Mouse (Mus musculus): ENCODE data around the gene Col12a1. TPM values are rescaled to one million over a fixed set of nuclear protein-coding genes. Genes with fewer than 3 reads are reported as not detected.

The Col12a1 gene
- polyA plus RNA-seq (2015; fragmentation: Nextera tagmentation; extraction: Ambion mirVana): 15.0 and 17.9 TPM in 2 replicates

GRCm38 (mm10) chr9:79718481-79719370 is at the start of gene Col12a1:
Gene Col12a1, minus strand, starts transcription at chr9:79718831.
- peak within 1 kb of the TSS; percentile 87 for H3K4me2 ChIP-seq
- H3K36me3 ChIP-seq: no peaks in the 10 kb centered on the region
- H3K9ac ChIP-seq: peak within 1 kb of the TSS; percentile 61
- peak within 1 kb of the TSS; percentile 59 for H3K4me3 ChIP-seq
- under 1% methylated on average over 64 of the region's 64 CpGs for WGBS
- no peaks in the 10 kb centered on the region for H3K9me3 ChIP-seq (replicated peaks)
- ATAC-seq (replicated peaks; ENCODE audit: insufficient number of reproducible peaks, insufficient read depth, low FRiP score, low read depth): peak; percentile 71
- H3K27ac ChIP-seq: peak within 1 kb of the TSS; percentile 59
- peaks cover 14% of the 10 kb centered on the region for H3K27me3 ChIP-seq
- H3K4me1 ChIP-seq (replicated peaks): peaks cover 45% of the 10 kb centered on the region

GRCm38 (mm10) chr9:79766991-79767545 is 48.4 kb upstream of the Col12a1 start:
- Histone ChIP-seq H3K36me3 (peaks cover 4% of the 10 kb centered on the region), H3K9ac (no peak overlapping the region), H3K27me3 (no peaks in the 10 kb centered on the region), H3K4me3 (no peak overlapping the region), H3K9me3 (replicated peaks) (no peaks in the 10 kb centered on the region), H3K27ac (no peak overlapping the region), H3K4me2 (no peak overlapping the region), H3K4me1 (replicated peaks) (no peaks in the 10 kb centered on the region)
- 85% methylated on average over 5 of the region's 5 CpGs for WGBS
- no peak for ATAC-seq (replicated peaks; ENCODE audit: insufficient number of reproducible peaks, insufficient read depth, low FRiP score, low read depth)

GRCm38 (mm10) chr9:79765329-79765728 is 46.7 kb upstream of the Col12a1 start:
- no peak for ATAC-seq (replicated peaks; ENCODE audit: insufficient number of reproducible peaks, insufficient read depth, low FRiP score, low read depth)
- Histone ChIP-seq H3K9me3 (replicated peaks) (no peaks in the 10 kb centered on the region), H3K36me3 (no peaks in the 10 kb centered on the region; the same call in none of the 2 replicates), H3K27me3 (no peaks in the 10 kb centered on the region), H3K27ac (no peak overlapping the region), H3K4me2 (no peak overlapping the region), H3K9ac (no peak overlapping the region), H3K4me1 (replicated peaks) (0 out of 2 replicates have a peak, but pooled peaks cover 2% of the 10 kb centered on the region), H3K4me3 (no peak overlapping the region)
- whole genome bisulfite sequencing: 80% methylated on average over 4 of the region's 4 CpGs

- peaks cover 15% of the 10 kb centered on the region for H3K4me1 ChIP-seq (replicated peaks)
- WGBS: 73% methylated on average over 6 of the region's 6 CpGs
- peaks cover 3% of the 10 kb centered on the region for H3K36me3 ChIP-seq
- no peaks in the 10 kb centered on the region for H3K9me3 ChIP-seq (replicated peaks)
- no peaks in the 10 kb centered on the region for H3K27me3 ChIP-seq
- no peak overlapping the region for H3K4me2 ChIP-seq
- no peak overlapping the region for H3K27ac ChIP-seq
- H3K9ac ChIP-seq: no peak overlapping the region
- no peak for ATAC-seq (replicated peaks; ENCODE audit: insufficient number of reproducible peaks, insufficient read depth, low FRiP score, low read depth)
- H3K4me3 ChIP-seq: no peak overlapping the region
These were observed 43.9 kb upstream of the Col12a1 start for GRCm38 (mm10) chr9:79762519-79762918.

- H3K27ac ChIP-seq: peak overlapping the region; percentile 85
- peak overlapping the region; percentile 77 for H3K4me3 ChIP-seq
- H3K36me3 ChIP-seq: peaks cover 23% of the 10 kb centered on the region
- no peaks in the 10 kb centered on the region for H3K9me3 ChIP-seq (replicated peaks)
- H3K9ac ChIP-seq: peak overlapping the region; percentile 57
- WGBS: 8% methylated on average over 14 of the region's 14 CpGs
- peaks cover 19% of the 10 kb centered on the region for H3K4me1 ChIP-seq (replicated peaks)
- peak overlapping the region; percentile 71 for H3K4me2 ChIP-seq
- no peaks in the 10 kb centered on the region for H3K27me3 ChIP-seq
- ATAC-seq (replicated peaks; ENCODE audit: insufficient number of reproducible peaks, insufficient read depth, low FRiP score, low read depth): no peak; the same call in 1 of the 2 replicates
These were observed 41.4 kb upstream of the Col12a1 start for GRCm38 (mm10) chr9:79760076-79760475.

GRCm38 (mm10) chr9:79759385-79760005 is 40.9 kb upstream of the Col12a1 start, which contains the start of gene Cox7a2:
Gene Cox7a2, minus strand, starts transcription at chr9:79759878.
- Histone ChIP-seq H3K4me2 (peak within 1 kb of the TSS; percentile 71), H3K4me1 (replicated peaks) (peaks cover 19% of the 10 kb centered on the region), H3K27ac (peak within 1 kb of the TSS; percentile 95), H3K9ac (peak within 1 kb of the TSS; percentile 73), H3K9me3 (replicated peaks) (no peaks in the 10 kb centered on the region), H3K4me3 (peak within 1 kb of the TSS; percentile 77), H3K36me3 (peaks cover 27% of the 10 kb centered on the region), H3K27me3 (no peaks in the 10 kb centered on the region)
- peak; percentile 100 for ATAC-seq (replicated peaks; ENCODE audit: insufficient number of reproducible peaks, insufficient read depth, low FRiP score, low read depth)
- WGBS: under 1% methylated on average over 49 of the region's 49 CpGs

GRCm38 (mm10) chr9:79755311-79755710 is 36.7 kb upstream of the Col12a1 start:
- H3K4me2 ChIP-seq: no peak overlapping the region
- H3K36me3 ChIP-seq: peaks cover 49% of the 10 kb centered on the region
- no peak overlapping the region for H3K27ac ChIP-seq
- no peaks in the 10 kb centered on the region for H3K9me3 ChIP-seq (replicated peaks)
- H3K4me1 ChIP-seq (replicated peaks): peaks cover 16% of the 10 kb centered on the region
- no peak overlapping the region for H3K4me3 ChIP-seq
- no peak overlapping the region for H3K9ac ChIP-seq
- no peak for ATAC-seq (replicated peaks; ENCODE audit: insufficient number of reproducible peaks, insufficient read depth, low FRiP score, low read depth)
- WGBS: 90% methylated on average over 4 of the region's 4 CpGs
- no peaks in the 10 kb centered on the region for H3K27me3 ChIP-seq

GRCm38 (mm10) chr9:79751846-79752245 is 33.2 kb upstream of the Col12a1 start:
- Histone ChIP-seq H3K9ac (no peak overlapping the region), H3K4me2 (no peak overlapping the region), H3K27me3 (no peaks in the 10 kb centered on the region), H3K27ac (no peak overlapping the region), H3K4me1 (replicated peaks) (no peaks in the 10 kb centered on the region), H3K4me3 (no peak overlapping the region), H3K9me3 (replicated peaks) (no peaks in the 10 kb centered on the region), H3K36me3 (peaks cover 41% of the 10 kb centered on the region)
- no peak for ATAC-seq (replicated peaks; ENCODE audit: insufficient number of reproducible peaks, insufficient read depth, low FRiP score, low read depth)
- 80% methylated on average over 8 of the region's 8 CpGs for WGBS

GRCm38 (mm10) chr9:79750709-79751108 is 32.1 kb upstream of the Col12a1 start:
- H3K9me3 ChIP-seq (replicated peaks): no peaks in the 10 kb centered on the region
- H3K4me3 ChIP-seq: no peak overlapping the region
- no peaks in the 10 kb centered on the region for H3K4me1 ChIP-seq (replicated peaks)
- no peak overlapping the region for H3K9ac ChIP-seq
- ATAC-seq (replicated peaks; ENCODE audit: insufficient number of reproducible peaks, insufficient read depth, low FRiP score, low read depth): no peak
- no peak overlapping the region for H3K4me2 ChIP-seq
- H3K36me3 ChIP-seq: peaks cover 31% of the 10 kb centered on the region
- WGBS: 49% methylated on average over 7 of the region's 7 CpGs
- H3K27ac ChIP-seq: no peak overlapping the region
- no peaks in the 10 kb centered on the region for H3K27me3 ChIP-seq

GRCm38 (mm10) chr9:79745036-79745435 is 26.4 kb upstream of the Col12a1 start:
- H3K27ac ChIP-seq: no peak overlapping the region
- H3K36me3 ChIP-seq: no peaks in the 10 kb centered on the region
- no peak overlapping the region for H3K4me3 ChIP-seq
- no peaks in the 10 kb centered on the region for H3K9me3 ChIP-seq (replicated peaks)
- no peak for ATAC-seq (replicated peaks; ENCODE audit: insufficient number of reproducible peaks, insufficient read depth, low FRiP score, low read depth)
- H3K4me2 ChIP-seq: no peak overlapping the region
- H3K27me3 ChIP-seq: no peaks in the 10 kb centered on the region
- WGBS: 69% methylated on average over 4 of the region's 4 CpGs
- no peak overlapping the region for H3K9ac ChIP-seq
- no peaks in the 10 kb centered on the region for H3K4me1 ChIP-seq (replicated peaks)

GRCm38 (mm10) chr9:79735608-79736007 is 17.0 kb upstream of the Col12a1 start:
- Histone ChIP-seq H3K4me3 (no peak overlapping the region), H3K27ac (no peak overlapping the region), H3K27me3 (no peaks in the 10 kb centered on the region), H3K36me3 (no peaks in the 10 kb centered on the region), H3K9ac (no peak overlapping the region), H3K4me1 (replicated peaks) (0 out of 2 replicates have a peak, but pooled peaks cover 3% of the 10 kb centered on the region), H3K9me3 (replicated peaks) (no peaks in the 10 kb centered on the region), H3K4me2 (no peak overlapping the region)
- 77% methylated on average over 6 of the region's 6 CpGs for WGBS
- ATAC-seq (replicated peaks; ENCODE audit: insufficient number of reproducible peaks, insufficient read depth, low FRiP score, low read depth): no peak
